Mouse (Mus musculus): Measurements from ENCODE around the gene Sidt2. TPM values are rescaled to one million over a fixed set of nuclear protein-coding genes. Genes with fewer than 3 reads are reported as not detected.

Gene Sidt2
- 26.9 and 32.5 TPM in 2 replicates for polyA plus RNA-seq (2012; rRNA removed)

DNA sequence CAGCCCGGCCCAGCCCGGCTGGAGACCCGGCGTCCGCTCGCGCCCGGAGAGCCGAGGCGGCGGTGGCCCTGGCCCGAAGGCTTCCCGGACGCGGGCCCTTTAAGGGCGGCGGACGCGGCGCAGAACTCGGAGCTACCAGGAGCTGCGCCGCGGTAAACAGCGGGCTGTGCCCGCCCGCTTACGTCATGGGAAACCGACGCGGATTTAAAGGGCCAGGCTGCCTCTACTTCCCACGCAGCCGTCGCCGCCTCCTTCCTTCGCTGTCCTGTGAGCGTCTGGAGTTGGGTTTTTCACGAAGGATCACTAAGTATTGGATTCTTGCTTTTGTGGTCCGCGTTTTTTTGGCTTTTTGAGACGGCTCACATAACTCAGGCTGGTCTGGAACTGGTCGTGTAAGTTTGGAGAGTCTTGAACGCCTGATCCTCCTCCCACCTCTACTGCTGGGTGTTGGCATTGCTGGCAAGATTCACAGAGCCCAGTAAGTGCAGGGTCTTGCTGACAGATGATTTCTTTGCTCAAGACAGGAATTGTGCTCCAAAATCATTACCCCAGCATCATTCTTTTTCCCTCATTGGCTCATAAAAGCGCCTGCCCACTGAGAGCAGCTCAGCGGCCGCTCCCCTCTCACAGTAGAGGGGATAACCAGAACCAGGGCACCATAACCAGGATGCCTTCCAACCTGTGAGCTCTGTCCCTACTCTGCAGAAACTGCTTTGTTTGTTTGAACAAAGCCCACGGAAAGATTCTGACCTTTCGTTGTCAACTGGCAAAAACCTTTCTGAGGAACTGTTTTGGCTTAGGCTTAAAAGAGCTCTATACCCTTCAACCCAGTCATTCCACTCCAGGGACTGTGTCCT is at the start of gene Sidt2:
TSS of gene Sidt2 (minus strand) at position 152 of the 857 bp plus-strand sequence.

DNA sequence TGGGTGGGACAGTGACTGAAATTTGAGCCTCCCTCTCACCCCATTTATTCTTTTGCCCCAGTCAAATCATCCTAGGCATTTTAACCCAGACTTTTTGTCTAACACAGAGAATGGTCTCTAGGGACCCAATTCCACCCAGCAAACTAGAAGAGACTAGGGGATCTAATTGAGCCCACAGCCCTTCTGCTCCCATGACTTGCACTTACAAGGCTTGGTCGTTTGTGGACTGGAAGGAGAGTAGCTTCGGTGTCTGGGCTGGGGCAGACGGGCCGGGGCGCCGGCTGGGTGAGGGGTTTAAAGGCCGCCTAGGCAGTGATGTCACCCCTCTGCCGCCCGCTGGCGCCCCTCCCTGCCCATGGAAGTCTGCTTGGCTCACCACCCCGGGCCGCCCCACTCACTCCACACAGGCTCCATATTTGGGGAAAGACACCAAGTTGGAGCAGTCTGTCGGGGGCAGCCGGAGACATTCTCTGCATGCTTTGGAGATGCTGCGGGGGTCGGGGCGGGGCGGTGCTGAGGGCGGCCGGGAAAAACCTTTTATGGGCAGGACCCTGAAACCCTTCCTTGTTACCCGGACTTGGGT is 19.3 kb downstream of the Sidt2 start, which contains the start of gene Tagln:
TSS of gene Tagln (minus strand) at position 431 of the 583 bp plus-strand sequence.

DNA sequence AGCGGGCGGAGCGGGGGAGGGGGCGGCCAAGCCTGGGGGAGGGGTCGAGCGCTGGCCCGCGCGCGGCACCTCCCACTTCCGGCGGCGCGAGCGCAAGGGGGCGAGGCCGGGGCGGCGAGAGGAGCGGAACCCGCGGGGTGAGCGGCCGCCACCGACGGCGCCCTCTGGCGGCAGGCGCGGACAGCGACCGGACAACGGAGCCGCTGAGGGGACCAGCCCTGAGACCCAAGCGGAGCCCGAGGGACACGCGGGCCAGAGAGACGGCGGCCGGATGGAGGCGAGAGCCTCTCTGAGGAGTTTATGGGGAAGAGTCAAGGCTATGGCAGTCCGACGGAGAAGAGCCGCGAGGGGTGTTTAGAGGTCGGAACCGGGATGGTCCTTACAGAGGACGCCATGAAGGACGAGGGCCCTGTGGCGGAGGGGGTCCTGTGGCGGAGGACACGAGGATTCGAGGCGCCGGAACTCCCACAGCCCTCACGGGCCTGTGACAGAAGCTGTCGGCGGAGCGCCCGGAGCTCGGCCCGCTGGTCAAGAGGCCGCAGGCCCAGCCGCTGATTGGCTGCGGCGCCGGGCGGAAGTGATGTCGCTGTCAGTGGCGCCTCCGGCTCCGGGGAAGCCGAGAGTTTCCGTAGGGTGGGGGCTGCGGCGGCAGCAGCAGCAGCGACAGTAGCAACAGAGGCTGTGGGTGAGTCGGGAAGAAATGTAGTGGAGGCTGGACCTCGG is 48.5 kb downstream of the Sidt2 start, which contains the start of the genes Pcsk7 and Rnf214:
TSS of gene Pcsk7 (plus strand) at position 143 of the 723 bp plus-strand sequence.
TSS of gene Rnf214 (minus strand) at position 557 of the 723 bp plus-strand sequence.

Other genes starting within 250 kb of the Sidt2 start
- gene Cep164, start 126.6 kb downstream of the Sidt2 start, polyA plus RNA-seq (2012; rRNA removed), result 7.4 and 9.3 TPM in 2 replicates
- 10.4 and 12.1 TPM in 2 replicates for gene Bace1, start 116.7 kb downstream of the Sidt2 start, polyA plus RNA-seq (2012; rRNA removed)
- gene Pcsk7, start 48.8 kb downstream of the Sidt2 start, polyA plus RNA-seq (2012; rRNA removed), result 9.1 and 9.9 TPM in 2 replicates
- gene Rnf214, start 48.3 kb downstream of the Sidt2 start, polyA plus RNA-seq (2012; rRNA removed), result 6.8 and 7.8 TPM in 2 replicates
- gene Tagln, start 19.2 kb downstream of the Sidt2 start, polyA plus RNA-seq (2012; rRNA removed), result 17.9 and 23.0 TPM in 2 replicates
- gene Pafah1b2, start 57.4 kb upstream of the Sidt2 start, polyA plus RNA-seq (2012; rRNA removed), result 17.4 TPM in 2 replicates
- 4.3 and 6.3 TPM in 2 replicates for gene Sik3, start 57.6 kb upstream of the Sidt2 start, polyA plus RNA-seq (2012; rRNA removed)